Mouse (Mus musculus) small intestine, adult 2 months (tissue): ENCODE results near the gene Vmn1r20. TPM values are rescaled to one million over a fixed set of nuclear protein-coding genes. Genes with fewer than 3 reads are reported as not detected.
"Not testable (repeated sequence)": the region's sequence is repeated elsewhere in the genome, so short reads cannot be mapped to it uniquely, and the experiment has no call there.

Source experiments
- H3K27ac ChIP-seq: fragments of 200-500 bp; 2 replicates; pipeline ENCODE4 v1.5.1; 2012; ENCODE audit warnings: low read depth, low read length, control low read depth, inconsistent platforms; ENCODE audit not compliant: insufficient read depth
- H3K27me3 ChIP-seq: fragments of 200-500 bp; 2 replicates; pipeline ENCODE4 v1.6.1; 2012; ENCODE audit warnings: mild to moderate bottlenecking, moderate library complexity, low read length, inconsistent platforms; ENCODE audit not compliant: control insufficient read depth, insufficient read depth
- H3K36me3 ChIP-seq: fragments of 200-500 bp; 2 replicates; pipeline ENCODE4 v1.6.1; 2012; ENCODE audit warnings: mild to moderate bottlenecking, low read length, control low read depth, inconsistent platforms; ENCODE audit not compliant: control insufficient read depth, insufficient read depth
- H3K4me1 ChIP-seq: fragments of 200-500 bp; 2 replicates; pipeline ENCODE4 v1.6.1; 2012; ENCODE audit warnings: low read length, inconsistent platforms, mixed read lengths; ENCODE audit not compliant: control insufficient read depth, insufficient read depth, insufficient read length
- H3K4me3 ChIP-seq: fragments of 200-500 bp; 2 replicates; pipeline ENCODE4 v1.5.1; 2012; ENCODE audit warnings: low read depth, mild to moderate bottlenecking, control low read depth, inconsistent platforms, low read length, moderate library complexity
- CTCF ChIP-seq: fragments of 200-500 bp; IDR thresholded peaks from 2 replicates; pipeline ENCODE4 v1.5.1; 2012; ENCODE audit warnings: low read depth, mild to moderate bottlenecking, control low read depth, inconsistent platforms, low read length, moderate library complexity, mixed read lengths; ENCODE audit not compliant: insufficient replicate concordance, insufficient read length; ENCODE audit errors: extremely low read depth
- POLR2A ChIP-seq: fragments of 200-500 bp; IDR thresholded peaks from 2 replicates; pipeline ENCODE4 v1.6.1; 2012; ENCODE audit warnings: low read depth, mild to moderate bottlenecking, control low read depth, inconsistent platforms, low read length, moderate library complexity
- WGBS: fragments of 180-500 bp; shearing (Covaris S2); methylation state at CpG from one replicate; pipeline ENCODE4 v1.1.7; 2018; 5-methylcytosine and 5-hydroxymethylcytosine counted together
- polyA plus RNA-seq: library from polyadenylated mRNA; depleted of rRNA; stranded (reverse); fragments of >200 nt; gene quantifications from 2 replicates; pipeline ENCODE4 v1.2.3, GENCODE M21; 2012; rRNA removed

Gene Vmn1r20
- polyA plus RNA-seq = not detected in 2 replicates

- WGBS = 48% methylated on average over 1 of the region's 1 CpGs
- no peak for TF ChIP-seq POLR2A
- no peak for TF ChIP-seq CTCF
- no peak within 1 kb of the TSS for H3K4me3 ChIP-seq
- no peaks in the 10 kb centered on the region for H3K36me3 ChIP-seq
- no peak within 1 kb of the TSS for H3K27ac ChIP-seq
- H3K4me1 ChIP-seq = no peaks in the 10 kb centered on the region
- no peaks in the 10 kb centered on the region for H3K27me3 ChIP-seq
Observed at GRCm38 (mm10) chr6:57428630-57429029, at the start of gene Vmn1r20. Vmn1r20 (plus strand) TSS chr6:57428930.

- Histone ChIP-seq H3K27me3 (no peaks in the 10 kb centered on the region), H3K27ac (no peak within 1 kb of the TSS), H3K36me3 (no peaks in the 10 kb centered on the region), H3K4me1 (no peaks in the 10 kb centered on the region), H3K4me3 (no peak within 1 kb of the TSS)
- no peak for TF ChIP-seq CTCF
- TF ChIP-seq POLR2A = no peak
Observed at GRCm38 (mm10) chr6:57395683-57396082, 33.0 kb upstream of the Vmn1r20 start, which contains the start of gene Vmn1r18. Vmn1r18 (minus strand) TSS chr6:57395783.

GRCm38 (mm10) chr6:57403480-57403879, 25.2 kb upstream of the Vmn1r20 start, which contains the start of gene Vmn1r19:
Vmn1r19 (plus strand) TSS chr6:57403780.
- 53% methylated on average over 3 of the region's 3 CpGs for WGBS
- not testable (repeated sequence) for H3K4me1 ChIP-seq, H3K4me3 ChIP-seq, H3K27ac ChIP-seq, H3K36me3 ChIP-seq, H3K27me3 ChIP-seq

- 65% methylated on average over 1 of the region's 1 CpGs for WGBS
- H3K4me3 ChIP-seq = no peak overlapping the region
- no peak for TF ChIP-seq CTCF
- no peak for TF ChIP-seq POLR2A
- H3K4me1 ChIP-seq = no peaks in the 10 kb centered on the region
- H3K27me3 ChIP-seq = no peaks in the 10 kb centered on the region
- no peaks in the 10 kb centered on the region for H3K36me3 ChIP-seq
- no peak overlapping the region for H3K27ac ChIP-seq
Observed at GRCm38 (mm10) chr6:57431196-57431595, 2.5 kb downstream of the Vmn1r20 start.

GRCm38 (mm10) chr6:57468161-57468560, 39.4 kb downstream of the Vmn1r20 start:
- not testable (repeated sequence) for H3K4me1 ChIP-seq, H3K27ac ChIP-seq, H3K4me3 ChIP-seq, H3K27me3 ChIP-seq, H3K36me3 ChIP-seq
- 35% methylated on average over 3 of the region's 3 CpGs for WGBS

Other genes starting within 250 kb of the Vmn1r20 start
- not detected in 2 replicates for gene Vmn1r13, start 225.6 kb upstream of the Vmn1r20 start, polyA plus RNA-seq
- gene Vmn1r14, start 197.2 kb upstream of the Vmn1r20 start, polyA plus RNA-seq = not detected in 2 replicates
- not detected in 2 replicates for gene Vmn1r15, start 171.0 kb upstream of the Vmn1r20 start, polyA plus RNA-seq
- not detected in 2 replicates for gene Vmn1r16, start 99.4 kb upstream of the Vmn1r20 start, polyA plus RNA-seq
- gene Vmn1r17, start 65.2 kb upstream of the Vmn1r20 start, polyA plus RNA-seq = not detected in 2 replicates
- gene Vmn1r18, start 33.1 kb upstream of the Vmn1r20 start, polyA plus RNA-seq = not detected in 2 replicates
- gene Vmn1r19, start 25.1 kb upstream of the Vmn1r20 start, polyA plus RNA-seq = not detected in 2 replicates
- gene Ppm1k, start 106.5 kb downstream of the Vmn1r20 start, polyA plus RNA-seq = 0.22 and 0.53 TPM in 2 replicates
- gene Herc6, start 152.1 kb downstream of the Vmn1r20 start, polyA plus RNA-seq = 1.7 and 13.8 TPM in 2 replicates